Mouse (Mus musculus) bone marrow, adult 2 months (tissue): Measurements from ENCODE around the gene Orm3.

ENCODE experiments used
- CTCF ChIP-seq: fragments of 200-500 bp; IDR thresholded peaks from 2 replicates; pipeline ENCODE4 v1.5.1; 2011; ENCODE audit warnings: low read length, control low read depth; ENCODE audit not compliant: control insufficient read depth, insufficient read depth
- POLR2A ChIP-seq: fragments of 200-500 bp; IDR thresholded peaks from 2 replicates; pipeline ENCODE4 v1.6.1; 2011; ENCODE audit warnings: low read depth, mild to moderate bottlenecking, control low read depth, low read length, borderline replicate concordance; ENCODE audit not compliant: control insufficient read depth

DNA sequence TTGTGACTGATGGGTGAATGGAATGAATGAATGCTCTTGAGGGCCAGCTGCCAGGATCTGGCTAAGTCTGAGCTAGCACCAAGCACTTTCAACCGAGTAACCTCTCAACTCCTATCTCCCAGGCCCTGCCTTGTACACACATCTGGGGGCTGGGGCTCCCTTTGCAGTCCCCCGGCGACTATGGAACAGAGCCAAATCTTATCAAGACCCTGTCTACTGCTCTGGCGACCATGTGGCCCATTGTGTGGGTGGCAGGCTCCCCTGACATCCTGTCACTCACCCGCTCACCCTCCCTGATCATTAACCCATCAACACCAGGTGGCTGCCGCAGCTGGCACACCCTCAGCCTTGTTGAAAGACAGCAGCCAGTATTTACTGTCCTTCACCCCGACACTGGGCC lies 49.1 kb downstream of the Orm3 start:
- no peak for TF ChIP-seq CTCF
- TF ChIP-seq POLR2A, result no peak
